Mouse (Mus musculus) thymus, adult 2 months (tissue): ENCODE measurements around the gene Ctrc.

Source experiments
- CTCF ChIP-seq: fragments of 200-500 bp; IDR thresholded peaks from 2 replicates; pipeline ENCODE4 v1.5.1; 2012; ENCODE audit warnings: mild to moderate bottlenecking, control low read depth, low read length, moderate library complexity, borderline replicate concordance; ENCODE audit not compliant: control insufficient read depth, poor library complexity, insufficient read depth; ENCODE audit errors: extremely low read depth
- POLR2A ChIP-seq: fragments of 200-500 bp; IDR thresholded peaks from 2 replicates; pipeline ENCODE4 v1.6.1; 2012; ENCODE audit warnings: mild to moderate bottlenecking, low read length, control low read depth, moderate library complexity; ENCODE audit not compliant: control insufficient read depth, poor library complexity, insufficient read depth; ENCODE audit errors: extremely low read depth

DNA sequence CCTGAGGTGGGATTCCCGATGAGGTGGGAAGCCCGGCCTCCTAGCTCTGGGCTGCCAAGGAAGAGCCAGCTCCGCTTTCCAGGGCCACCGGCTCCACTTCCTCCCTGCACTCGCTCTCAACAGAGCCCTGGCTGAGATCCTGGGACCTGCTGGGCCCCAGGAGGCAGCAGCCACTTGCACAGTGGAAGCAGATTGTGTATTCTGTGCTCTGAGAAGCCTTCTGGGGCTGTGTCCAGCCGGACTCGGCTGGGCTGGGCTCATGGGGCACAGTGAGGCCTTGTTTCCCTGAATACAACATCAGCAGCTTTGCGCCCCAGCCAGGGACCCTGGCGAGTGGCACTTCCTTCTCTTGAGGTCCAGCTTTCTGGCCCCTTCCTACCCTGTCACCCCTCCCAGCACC lies 25.8 kb upstream of the Ctrc start:
- TF ChIP-seq CTCF, result no peak
- TF ChIP-seq POLR2A, result no peak
